Mouse (Mus musculus) forebrain, embryonic 12.5 days (tissue): ENCODE data around the gene Arsj. TPM values are rescaled to one million over a fixed set of nuclear protein-coding genes. Genes with fewer than 3 reads are reported as not detected.

ENCODE experiments used
- ATAC-seq: fragments of 200-750 bp; cut with Nextera tagmentation; 2 replicates; pipeline ENCODE4 v1.8.0; 2017; ENCODE audit warnings: moderate TSS enrichment; ENCODE audit not compliant: low FRiP score
- H3K27ac ChIP-seq: fragments of 300-500 bp; sonication (generic); 2 replicates; pipeline ENCODE4 v1.5.1; 2016; ENCODE audit warnings: mild to moderate bottlenecking
- H3K27me3 ChIP-seq: fragments of 300-500 bp; sonication (generic); 2 replicates; pipeline ENCODE4 v1.6.1; 2016; ENCODE audit warnings: mild to moderate bottlenecking
- H3K36me3 ChIP-seq: fragments of 300-500 bp; sonication (generic); replicated peaks from 2 replicates; pipeline ENCODE4 v1.6.1; 2016; ENCODE audit warnings: mild to moderate bottlenecking
- H3K4me1 ChIP-seq: fragments of 300-500 bp; sonication (generic); 2 replicates; pipeline ENCODE4 v1.6.1; 2016
- H3K4me2 ChIP-seq: fragments of 300-500 bp; sonication (generic); 2 replicates; pipeline ENCODE4 v1.6.1; 2016; ENCODE audit warnings: mild to moderate bottlenecking, moderate library complexity
- H3K4me3 ChIP-seq: fragments of 300-500 bp; sonication (generic); replicated peaks from 2 replicates; pipeline ENCODE4 v1.5.1; 2016; ENCODE audit warnings: mild to moderate bottlenecking
- H3K9ac ChIP-seq: fragments of 300-500 bp; sonication (generic); 2 replicates; pipeline ENCODE4 v1.6.1; 2016; ENCODE audit warnings: mild to moderate bottlenecking
- H3K9me3 ChIP-seq: fragments of 300-500 bp; sonication (generic); 2 replicates; pipeline ENCODE4 v1.6.1; 2016
- WGBS: fragments of 180-500 bp; shearing (Covaris S2); methylation state at CpG from one replicate; pipeline ENCODE4 v1.1.7; 2016; 5-methylcytosine and 5-hydroxymethylcytosine counted together
- polyA plus RNA-seq: library from polyadenylated mRNA; unstranded; fragments of >200 nt; fragmentation: Nextera tagmentation; extraction: Ambion mirVana; gene quantifications from 2 replicates; pipeline ENCODE4 v1.2.1, GENCODE M21; 2016

Arsj gene
- polyA plus RNA-seq: 0.22 and 0.27 TPM in 2 replicates

- H3K27me3 ChIP-seq: peaks cover 14% of the 10 kb centered on the region
- H3K36me3 ChIP-seq: no peaks in the 10 kb centered on the region
- H3K9ac ChIP-seq: peak within 1 kb of the TSS; percentile 51
- H3K4me3 ChIP-seq: peak within 1 kb of the TSS; percentile 41
- peaks cover 9% of the 10 kb centered on the region for H3K4me1 ChIP-seq
- ATAC-seq: peak; percentile 84
- H3K9me3 ChIP-seq: no peaks in the 10 kb centered on the region
- H3K27ac ChIP-seq: no peak within 1 kb of the TSS
- WGBS: 19% methylated on average over 41 of the region's 41 CpGs
- peak within 1 kb of the TSS; percentile 72 for H3K4me2 ChIP-seq
Observed at GRCm38 (mm10) chr3:126363568-126364505, at the start of gene Arsj. Gene Arsj, plus strand, starts transcription at chr3:126363684.

- H3K27ac ChIP-seq: no peak overlapping the region
- peaks cover 5% of the 10 kb centered on the region for H3K4me1 ChIP-seq
- peak; percentile 39; the same call in 1 of the 2 replicates for ATAC-seq
- no peak overlapping the region for H3K4me2 ChIP-seq
- no peaks in the 10 kb centered on the region for H3K36me3 ChIP-seq
- no peak overlapping the region for H3K4me3 ChIP-seq
- WGBS: 36% methylated on average over 4 of the region's 4 CpGs
- no peak overlapping the region for H3K9ac ChIP-seq
- no peaks in the 10 kb centered on the region for H3K9me3 ChIP-seq
- H3K27me3 ChIP-seq: no peaks in the 10 kb centered on the region
Observed at GRCm38 (mm10) chr3:126324872-126325498, 38.5 kb upstream of the Arsj start.

- Histone ChIP-seq H3K36me3 (no peaks in the 10 kb centered on the region), H3K9me3 (no peaks in the 10 kb centered on the region), H3K4me3 (no peak overlapping the region), H3K9ac (no peak overlapping the region), H3K27me3 (no peaks in the 10 kb centered on the region), H3K27ac (no peak overlapping the region), H3K4me2 (no peak overlapping the region), H3K4me1 (peaks cover 5% of the 10 kb centered on the region)
- ATAC-seq: no peak
- 49% methylated on average over 4 of the region's 4 CpGs for WGBS
Observed at GRCm38 (mm10) chr3:126325891-126326627, 37.4 kb upstream of the Arsj start.

- H3K4me2 ChIP-seq: no peak overlapping the region
- H3K4me1 ChIP-seq: peaks cover 5% of the 10 kb centered on the region
- no peaks in the 10 kb centered on the region for H3K36me3 ChIP-seq
- H3K9ac ChIP-seq: no peak overlapping the region
- 84% methylated on average over 2 of the region's 2 CpGs for WGBS
- H3K4me3 ChIP-seq: no peak overlapping the region
- H3K9me3 ChIP-seq: no peaks in the 10 kb centered on the region
- H3K27ac ChIP-seq: no peak overlapping the region
- no peaks in the 10 kb centered on the region for H3K27me3 ChIP-seq
- ATAC-seq: no peak
Observed at GRCm38 (mm10) chr3:126326628-126327325, 36.7 kb upstream of the Arsj start.

- Histone ChIP-seq H3K9me3 (no peaks in the 10 kb centered on the region), H3K4me2 (no peak overlapping the region), H3K27ac (no peak overlapping the region), H3K27me3 (no peaks in the 10 kb centered on the region), H3K36me3 (no peaks in the 10 kb centered on the region), H3K9ac (no peak overlapping the region), H3K4me1 (no peaks in the 10 kb centered on the region), H3K4me3 (no peak overlapping the region)
- 70% methylated on average over 4 of the region's 4 CpGs for WGBS
- ATAC-seq: no peak
Observed at GRCm38 (mm10) chr3:126335329-126335728, 28.2 kb upstream of the Arsj start.

- H3K4me2 ChIP-seq: no peak overlapping the region
- no peak for ATAC-seq
- WGBS: 96% methylated on average over 1 of the region's 1 CpGs
- H3K27me3 ChIP-seq: no peaks in the 10 kb centered on the region
- no peak overlapping the region for H3K27ac ChIP-seq
- H3K4me3 ChIP-seq: no peak overlapping the region
- no peak overlapping the region for H3K9ac ChIP-seq
- no peaks in the 10 kb centered on the region for H3K4me1 ChIP-seq
- no peaks in the 10 kb centered on the region for H3K36me3 ChIP-seq
- no peaks in the 10 kb centered on the region for H3K9me3 ChIP-seq
Observed at GRCm38 (mm10) chr3:126344745-126345144, 18.7 kb upstream of the Arsj start.

- H3K9me3 ChIP-seq: no peaks in the 10 kb centered on the region
- no peak overlapping the region for H3K9ac ChIP-seq
- no peaks in the 10 kb centered on the region for H3K36me3 ChIP-seq
- H3K27ac ChIP-seq: no peak overlapping the region
- no peak for ATAC-seq
- peaks cover 9% of the 10 kb centered on the region for H3K4me1 ChIP-seq
- no peak overlapping the region for H3K4me2 ChIP-seq
- peaks cover 12% of the 10 kb centered on the region for H3K27me3 ChIP-seq
- H3K4me3 ChIP-seq: no peak overlapping the region
- 66% methylated on average over 1 of the region's 1 CpGs for WGBS
Observed at GRCm38 (mm10) chr3:126359760-126360159, 3.7 kb upstream of the Arsj start.

GRCm38 (mm10) chr3:126362392-126362791, 1.1 kb upstream of the Arsj start:
- 83% methylated on average over 2 of the region's 2 CpGs for WGBS
- Histone ChIP-seq H3K36me3 (no peaks in the 10 kb centered on the region), H3K9ac (no peak overlapping the region), H3K27ac (no peak overlapping the region), H3K9me3 (no peaks in the 10 kb centered on the region), H3K27me3 (peaks cover 14% of the 10 kb centered on the region), H3K4me1 (peaks cover 9% of the 10 kb centered on the region), H3K4me3 (no peak overlapping the region), H3K4me2 (no peak overlapping the region)
- ATAC-seq: no peak

GRCm38 (mm10) chr3:126362931-126363525, 456 bp upstream of the Arsj start:
- Histone ChIP-seq H3K27me3 (peaks cover 14% of the 10 kb centered on the region), H3K4me2 (peak overlapping the region; percentile 72)
- WGBS: 85% methylated on average over 11 of the region's 11 CpGs

GRCm38 (mm10) chr3:126364555-126364954, 1.1 kb downstream of the Arsj start:
- Histone ChIP-seq H3K27me3 (peaks cover 14% of the 10 kb centered on the region), H3K9ac (no peak overlapping the region), H3K36me3 (no peaks in the 10 kb centered on the region), H3K4me3 (no peak overlapping the region), H3K27ac (no peak overlapping the region), H3K9me3 (no peaks in the 10 kb centered on the region), H3K4me1 (peaks cover 9% of the 10 kb centered on the region), H3K4me2 (no peak overlapping the region)
- WGBS: 90% methylated on average over 7 of the region's 7 CpGs
- no peak for ATAC-seq

More at GRCm38 (mm10) chr3:126362931-126363525, 456 bp upstream of the Arsj start:
- Histone ChIP-seq H3K9me3 (no peaks in the 10 kb centered on the region), H3K4me1 (peaks cover 9% of the 10 kb centered on the region), H3K36me3 (no peaks in the 10 kb centered on the region), H3K27ac (no peak overlapping the region), H3K4me3 (no peak overlapping the region), H3K9ac (no peak overlapping the region)
- ATAC-seq: no peak; the same call in 1 of the 2 replicates

GRCm38 (mm10) chr3:126370571-126370970, 7.1 kb downstream of the Arsj start:
- Histone ChIP-seq H3K36me3 (no peaks in the 10 kb centered on the region), H3K9me3 (no peaks in the 10 kb centered on the region), H3K9ac (no peak overlapping the region), H3K4me3 (no peak overlapping the region), H3K4me2 (no peak overlapping the region), H3K27me3 (no peaks in the 10 kb centered on the region), H3K4me1 (no peaks in the 10 kb centered on the region), H3K27ac (no peak overlapping the region)
- ATAC-seq: no peak
